23 mouse cellular contexts compared by ENCODE assay signal in genomic region chr6:13586154-13586553, GRCm38 (mm10). TPM values are rescaled to one million over a fixed set of nuclear protein-coding genes. Genes with fewer than 3 reads are reported as not detected.
DNase-seq lines count a peak whose midpoint lies in the region; ATAC-seq lines count a peak whose summit lies in the region.
"Had no signal": no experiment of that assay in that cellular context is flagged by ENCODE, and none has a peak within 500 bp of the region (broad histone marks: within the 10 kb centered on the region; RNA-seq: fewer than 3 reads in every experiment).

No protein-coding gene starts in this region.

- H3K36me3 ChIP-seq in kidney, embryonic 15.5 days = peaks cover 41% of the 10 kb centered on the region
- H3K36me3 ChIP-seq in intestine, embryonic 15.5 days = peaks cover 7% of the 10 kb centered on the region; the same call in 1 of the 2 replicates
- peaks cover 28% of the 10 kb centered on the region for H3K36me3 ChIP-seq in liver, embryonic 13.5 days

- H3K27ac ChIP-seq in kidney, embryonic 15.5 days = 0 out of 2 replicates have a peak overlapping the region, but pooled peaks have one; percentile 5
- H3K27ac ChIP-seq in intestine, embryonic 15.5 days = peak overlapping the region; percentile 30
- peak overlapping the region; percentile 39; the same call in 1 of the 2 replicates for H3K27ac ChIP-seq in liver, embryonic 13.5 days
- H3K27ac ChIP-seq: embryonic facial prominence, embryonic 10.5 days; forebrain, embryonic 15.5 days; hindbrain, embryonic 15.5 days; limb, embryonic 13.5 days; lung, embryonic 15.5 days; midbrain, embryonic 10.5 days; stomach, embryonic 15.5 days had no signal

- H3K4me2 ChIP-seq in kidney, embryonic 15.5 days = no peak overlapping the region
- H3K4me2 ChIP-seq in intestine, embryonic 15.5 days (replicated peaks) = 0 out of 2 replicates have a peak overlapping the region, but pooled peaks have one; percentile 14
- H3K4me2 ChIP-seq in liver, embryonic 13.5 days = peak overlapping the region; percentile 19; the same call in 1 of the 2 replicates
- H3K4me2 ChIP-seq: forebrain, embryonic 15.5 days; heart, embryonic 11.5 days; hindbrain, embryonic 15.5 days; limb, embryonic 13.5 days; lung, embryonic 15.5 days; stomach, embryonic 15.5 days had no signal

- no peaks in the 10 kb centered on the region for H3K27me3 ChIP-seq in kidney, embryonic 15.5 days
- no peaks in the 10 kb centered on the region for H3K27me3 ChIP-seq in intestine, embryonic 15.5 days (replicated peaks)
- H3K27me3 ChIP-seq in liver, embryonic 13.5 days = no peaks in the 10 kb centered on the region
- H3K27me3 ChIP-seq: forebrain, embryonic 15.5 days; hindbrain, embryonic 15.5 days; limb, embryonic 13.5 days; lung, embryonic 15.5 days; stomach, embryonic 15.5 days had no signal

- ATAC-seq in kidney, embryonic 15.5 days (replicated peaks; ENCODE audit: low FRiP score) = no peak
- ATAC-seq in intestine, embryonic 15.5 days = peak; percentile 75
- peak; percentile 66 for ATAC-seq in liver, embryonic 13.5 days (ENCODE audit: low read depth)
- peak; percentile 85 for ATAC-seq in megakaryocyte-erythroid progenitor cell, adult 5-6 weeks (replicated peaks; ENCODE audit: low FRiP score, low TSS enrichment, poor library complexity, severe bottlenecking)
- ATAC-seq: CD4-positive, CD25-positive, alpha-beta regulatory T cell, adult 4 months; forebrain, embryonic 15.5 days had no signal

- no peak for DNase-seq in kidney, adult 11 months
- no peak for DNase-seq in liver, embryonic 13.5 days
- no peak for DNase-seq in cerebellum, postnatal 10 days
- DNase-seq in lung, postnatal 4 days = no peak
- DNase-seq: adrenal gland, postnatal 25 days; cerebellum, adult 9-10 months; gastrocnemius, postnatal 10 days; heart, adult 11 months; lung, postnatal 36 days; right cerebral cortex, adult 18-20 months; thymus, adult 2 months had no signal

- WGBS in kidney, embryonic 15.5 days = 75% methylated on average over 8 of the region's 8 CpGs
- 40% methylated on average over 8 of the region's 8 CpGs for WGBS in intestine, embryonic 15.5 days
- WGBS in liver, embryonic 13.5 days (ENCODE audit: insufficient replicate concordance) = 39% methylated on average over 8 of the region's 8 CpGs

- no peak overlapping the region for H3K4me3 ChIP-seq in kidney, embryonic 15.5 days (replicated peaks)
- H3K4me3 ChIP-seq in intestine, embryonic 15.5 days (replicated peaks) = no peak overlapping the region
- no peak overlapping the region for H3K4me3 ChIP-seq in liver, embryonic 13.5 days (replicated peaks)
- H3K4me3 ChIP-seq: embryonic facial prominence, embryonic 10.5 days; forebrain, embryonic 15.5 days; hindbrain, embryonic 15.5 days; limb, embryonic 13.5 days; lung, embryonic 15.5 days; midbrain, embryonic 10.5 days; stomach, embryonic 15.5 days had no signal

- H3K4me1 ChIP-seq in kidney, embryonic 15.5 days = no peaks in the 10 kb centered on the region
- H3K4me1 ChIP-seq in intestine, embryonic 15.5 days (replicated peaks) = no peaks in the 10 kb centered on the region
- H3K4me1 ChIP-seq in liver, embryonic 13.5 days (replicated peaks) = peaks cover 9% of the 10 kb centered on the region
- H3K4me1 ChIP-seq: forebrain, embryonic 15.5 days; hindbrain, embryonic 15.5 days; lung, embryonic 15.5 days; midbrain, embryonic 10.5 days; stomach, embryonic 15.5 days had no signal

- H3K9ac ChIP-seq in kidney, embryonic 15.5 days = no peak overlapping the region
- H3K9ac ChIP-seq in intestine, embryonic 15.5 days = no peak overlapping the region
- no peak overlapping the region for H3K9ac ChIP-seq in liver, embryonic 13.5 days
- H3K9ac ChIP-seq: forebrain, embryonic 15.5 days; hindbrain, embryonic 15.5 days; limb, embryonic 13.5 days; lung, embryonic 15.5 days; stomach, embryonic 15.5 days had no signal

- H3K9me3 ChIP-seq in kidney, embryonic 15.5 days (replicated peaks) = no peaks in the 10 kb centered on the region
- H3K9me3 ChIP-seq in intestine, embryonic 15.5 days = no peaks in the 10 kb centered on the region
- H3K9me3 ChIP-seq in liver, embryonic 13.5 days (replicated peaks) = no peaks in the 10 kb centered on the region
- H3K9me3 ChIP-seq: embryonic facial prominence, embryonic 10.5 days; forebrain, embryonic 15.5 days; hindbrain, embryonic 15.5 days; limb, embryonic 13.5 days; lung, embryonic 15.5 days; midbrain, embryonic 10.5 days; stomach, embryonic 15.5 days had no signal

RNA-seq across cellular contexts. Expression of gene Tmem168, which starts 21.7 kb away (rescaled TPM):
- polyA plus RNA-seq in kidney, embryonic 15.5 days (2015; fragmentation: Nextera tagmentation; extraction: Ambion mirVana) = 39.0 and 42.4 TPM in 2 replicates
- 31.6 and 34.2 TPM in 2 replicates for polyA plus RNA-seq in intestine, embryonic 15.5 days (2015; fragmentation: Nextera tagmentation; extraction: Ambion mirVana)
- 13.6 and 17.1 TPM in 2 replicates for polyA plus RNA-seq in liver, embryonic 13.5 days (2015; fragmentation: Nextera tagmentation; extraction: Ambion mirVana)
- 16.5 and 20.6 TPM in 2 replicates for total RNA-seq in megakaryocyte-erythroid progenitor cell, adult 5-6 weeks (2014; fragmentation: Nextera tagmentation)
- total RNA-seq in megakaryocyte-erythroid progenitor cell, adult 5-6 weeks (2017) = 31.9 and 32.6 TPM in 2 replicates
